Mouse (Mus musculus) adrenal gland, adult (tissue): ENCODE measurements at regions not wholly inside any gene's neighbourhood (a gene's known extent, or its start where the extent isn't known, plus 50 kb on each side); places are given as distances from the start of the nearest gene placed in this dataset.

ENCODE experiments used
- DNase-seq, 2 experiments: peaks; one replicate each; pipeline ENCODE4 v3.0.0; 2022 to 2023; ENCODE audit warnings: low spot score in 1 of 2; ENCODE audit not compliant: inconsistent age in 2 of 2

GRCm38 (mm10) chr4:89361316-89361715, 50.5 kb upstream of the Cdkn2b start:
- DNase-seq: peak; percentile 28 to 73
